Mouse (Mus musculus) myocyte (in vitro differentiated cells): Measurements from ENCODE around the gene 0610010K14Rik.

Experiments
- CEBPB ChIP-seq: IDR thresholded peaks from 2 replicates; pipeline ENCODE4 v1.6.1; 2011; ENCODE audit warnings: mild to moderate bottlenecking, moderate library complexity; ENCODE audit not compliant: poor library complexity, insufficient read depth, severe bottlenecking
- E2F4 ChIP-seq: IDR thresholded peaks from one replicate; pipeline ENCODE4 v1.6.1; 2011; ENCODE audit warnings: mild to moderate bottlenecking, control low read depth, moderate library complexity; ENCODE audit not compliant: insufficient read depth
- MAX ChIP-seq: IDR thresholded peaks from one replicate; pipeline ENCODE4 v1.6.1; 2011; ENCODE audit warnings: low read depth, mild to moderate bottlenecking, control low read depth
- MYOD1 ChIP-seq, 3 experiments: IDR thresholded peaks; one replicate each; pipeline ENCODE4 v1.6.1; 2011; ENCODE audit warnings: control low read depth in 2 of 3, low read depth in 2 of 3, mild to moderate bottlenecking in 2 of 3, moderate library complexity in 1 of 3; ENCODE audit not compliant: insufficient read length in 2 of 3, control insufficient read depth in 1 of 3
- POLR2A ChIP-seq: IDR thresholded peaks from one replicate; pipeline ENCODE4 v1.6.1; 2011; ENCODE audit warnings: low read depth, mild to moderate bottlenecking, control low read depth, moderate library complexity; ENCODE audit not compliant: insufficient read length
- REST ChIP-seq: IDR thresholded peaks from one replicate; pipeline ENCODE4 v1.6.1; 2011; ENCODE audit warnings: mild to moderate bottlenecking, control low read depth, moderate library complexity; ENCODE audit not compliant: insufficient read depth, insufficient read length
- SRF ChIP-seq: IDR thresholded peaks from one replicate; pipeline ENCODE4 v1.6.1; 2011; ENCODE audit warnings: low read depth; ENCODE audit not compliant: control insufficient read depth, insufficient read length
- TCF12 ChIP-seq: IDR thresholded peaks from one replicate; pipeline ENCODE4 v1.6.1; 2011; ENCODE audit warnings: mild to moderate bottlenecking, control low read depth; ENCODE audit not compliant: poor library complexity, insufficient read depth, severe bottlenecking
- USF1 ChIP-seq: IDR thresholded peaks from one replicate; pipeline ENCODE4 v1.6.1; 2011; ENCODE audit warnings: low read depth, mild to moderate bottlenecking, control low read depth, moderate library complexity

DNA sequence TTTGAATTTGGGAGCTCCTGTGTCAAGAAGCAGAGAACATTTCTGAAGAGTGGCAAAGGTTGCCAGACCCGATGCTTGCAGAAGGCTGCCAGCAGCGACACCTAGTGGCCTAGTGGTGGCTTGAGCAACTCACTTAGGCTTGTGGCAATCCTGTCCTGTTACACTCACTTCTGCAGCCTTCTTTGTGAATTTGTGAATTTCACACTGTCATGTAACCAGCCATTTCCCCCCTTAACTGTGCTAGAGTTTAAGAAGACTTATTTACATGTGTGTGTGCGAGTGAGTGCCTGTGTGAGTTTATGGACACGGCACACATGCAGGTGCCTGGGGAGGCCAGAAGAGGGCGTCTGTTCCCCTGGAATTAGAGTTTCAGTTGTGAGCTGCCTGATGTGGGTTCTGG, 36.0 kb downstream of the 0610010K14Rik start:
- TF ChIP-seq POLR2A: no peak
- no peak for TF ChIP-seq SRF
- no peak for TF ChIP-seq USF1
- TF ChIP-seq E2F4: no peak
- TF ChIP-seq MAX: no peak
- no peak for TF ChIP-seq REST
- TF ChIP-seq CEBPB: no peak
- no peak for TF ChIP-seq TCF12
- TF ChIP-seq MYOD1 (IDR thresholded peaks at IDR 0.05; ENCODE audit: control insufficient read depth in 1 of 3, insufficient read length in 2 of 3, low read depth in 2 of 3): no peak
